Mouse (Mus musculus): ENCODE data around the gene Hist1h2be. TPM values are rescaled to one million over a fixed set of nuclear protein-coding genes. Genes with fewer than 3 reads are reported as not detected.
"Not testable (repeated sequence)": the region's sequence is repeated elsewhere in the genome, so short reads cannot be mapped to it uniquely, and the experiment has no call there.

Gene Hist1h2be
- polyA plus RNA-seq, 1 experiment from 2014 or later: 1.3 TPM

DNA sequence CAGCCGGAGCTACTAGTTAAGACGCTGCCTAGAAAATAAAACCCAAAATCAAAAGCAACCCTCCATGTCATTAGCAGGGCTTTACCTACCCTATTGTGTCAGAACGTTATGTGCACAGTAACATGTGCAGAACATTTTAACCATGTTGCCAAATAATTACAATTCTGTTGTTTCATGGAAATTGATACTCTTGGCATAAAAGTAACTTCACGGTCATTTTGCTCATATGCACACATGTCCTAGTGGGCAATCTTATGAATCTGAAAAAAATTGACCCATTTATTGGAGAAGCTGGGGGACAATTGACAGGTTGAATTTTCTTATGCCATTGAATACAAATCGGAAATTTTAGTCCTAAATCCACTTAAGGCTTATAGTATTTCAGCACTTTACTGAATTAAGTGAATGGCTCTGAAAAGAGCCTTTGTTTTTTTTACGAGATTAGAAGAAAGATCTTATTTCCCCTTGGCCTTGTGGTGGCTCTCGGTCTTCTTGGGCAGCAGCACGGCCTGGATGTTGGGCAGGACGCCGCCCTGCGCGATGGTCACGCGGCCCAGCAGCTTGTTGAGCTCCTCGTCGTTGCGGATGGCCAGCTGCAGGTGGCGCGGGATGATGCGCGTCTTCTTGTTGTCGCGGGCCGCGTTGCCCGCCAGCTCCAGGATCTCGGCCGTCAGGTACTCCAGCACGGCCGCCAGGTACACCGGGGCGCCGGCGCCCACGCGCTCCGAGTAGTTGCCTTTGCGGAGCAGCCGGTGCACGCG lies 50.5 kb downstream of the Hist1h2be start:
- peak overlapping the region; percentile 80 for H3K4me2 ChIP-seq
- WGBS: 3% methylated on average over 25 of the region's 41 CpGs
- not testable (repeated sequence) for ATAC-seq (ENCODE audit: extremely low read depth, insufficient number of reproducible peaks, low FRiP score, low TSS enrichment); H3K36me3 ChIP-seq; H3K27me3 ChIP-seq (replicated peaks); H3K9me3 ChIP-seq
- H3K4me1 ChIP-seq: peaks cover 29% of the 10 kb centered on the region
- peak overlapping the region; percentile 96 for H3K27ac ChIP-seq (replicated peaks)
- peak overlapping the region; percentile 80 for H3K9ac ChIP-seq
- H3K4me3 ChIP-seq: peak overlapping the region; percentile 57

DNA sequence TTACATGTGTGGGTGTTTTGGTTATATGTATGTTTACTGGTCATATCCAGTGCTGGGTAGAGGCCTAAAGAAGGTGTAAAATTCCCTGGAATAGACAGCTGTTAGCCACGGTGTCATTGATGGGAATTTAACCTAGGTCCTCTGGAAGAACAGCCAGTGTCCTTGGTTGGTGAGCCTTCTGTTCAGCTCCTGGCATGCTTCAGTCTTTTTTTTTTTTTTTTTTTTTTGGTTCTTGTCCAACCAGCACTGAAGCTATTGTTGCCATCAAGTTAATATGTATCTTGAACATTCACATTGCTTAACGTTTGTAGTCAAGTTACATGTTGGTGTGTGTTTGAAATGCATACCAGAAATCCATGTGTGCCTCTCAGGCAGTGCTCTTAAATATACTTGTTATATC lies 56.4 kb downstream of the Hist1h2be start:
- Histone ChIP-seq H3K9ac (no peak overlapping the region), H3K4me1 (peaks cover 4% of the 10 kb centered on the region; the same call in 1 of the 2 replicates), H3K4me3 (no peak overlapping the region), H3K27ac (replicated peaks) (no peak overlapping the region), H3K27me3 (replicated peaks) (no peaks in the 10 kb centered on the region), H3K9me3 (no peaks in the 10 kb centered on the region), H3K36me3 (no peaks in the 10 kb centered on the region), H3K4me2 (no peak overlapping the region)
- ATAC-seq (ENCODE audit: extremely low read depth, insufficient number of reproducible peaks, low FRiP score, low TSS enrichment): no peak
- 82% methylated on average over 2 of the region's 2 CpGs for WGBS

DNA sequence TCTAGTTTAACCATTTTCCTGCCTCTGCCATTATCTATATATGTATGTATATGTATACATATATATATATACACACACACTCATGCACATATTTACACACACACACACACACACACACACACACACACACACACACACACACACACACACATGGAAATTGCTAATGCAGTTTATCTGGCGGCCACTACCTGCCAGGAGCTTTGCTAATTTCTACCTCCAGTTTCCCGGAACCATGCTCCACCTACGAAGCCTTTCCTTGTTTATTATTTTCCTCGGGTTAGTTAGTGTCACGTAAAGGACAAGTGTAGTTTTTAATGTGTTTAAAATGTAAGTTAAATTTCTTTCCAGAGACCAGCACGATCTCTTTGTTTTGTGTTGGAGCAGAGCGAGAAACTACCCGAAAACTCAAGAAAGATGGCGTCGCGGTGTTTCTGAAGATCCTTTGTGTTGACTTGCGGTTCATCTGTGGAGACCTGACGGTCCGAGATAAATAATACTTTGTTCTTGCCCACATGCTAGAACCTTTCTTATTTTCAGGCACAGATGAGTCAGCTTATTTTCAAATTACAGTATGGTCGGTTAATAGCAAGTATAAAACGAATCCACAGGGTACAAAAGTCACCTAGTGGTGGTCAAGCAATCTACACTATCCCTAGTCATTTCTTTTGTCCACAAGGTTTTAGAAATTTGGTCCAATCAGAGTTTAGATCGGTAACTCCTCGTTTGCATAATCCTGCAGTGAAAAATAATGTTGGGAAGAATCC lies 58.0 kb downstream of the Hist1h2be start:
- H3K4me1 ChIP-seq: peaks cover 3% of the 10 kb centered on the region; the same call in 1 of the 2 replicates
- peak overlapping the region; percentile 53 for H3K4me3 ChIP-seq
- peak overlapping the region; percentile 78 for H3K4me2 ChIP-seq
- ATAC-seq (ENCODE audit: extremely low read depth, insufficient number of reproducible peaks, low FRiP score, low TSS enrichment): no peak
- H3K27me3 ChIP-seq (replicated peaks): no peaks in the 10 kb centered on the region
- WGBS: 3% methylated on average over 18 of the region's 18 CpGs
- no peaks in the 10 kb centered on the region for H3K36me3 ChIP-seq
- peak overlapping the region; percentile 94 for H3K27ac ChIP-seq (replicated peaks)
- peak overlapping the region; percentile 77 for H3K9ac ChIP-seq
- no peaks in the 10 kb centered on the region for H3K9me3 ChIP-seq

DNA sequence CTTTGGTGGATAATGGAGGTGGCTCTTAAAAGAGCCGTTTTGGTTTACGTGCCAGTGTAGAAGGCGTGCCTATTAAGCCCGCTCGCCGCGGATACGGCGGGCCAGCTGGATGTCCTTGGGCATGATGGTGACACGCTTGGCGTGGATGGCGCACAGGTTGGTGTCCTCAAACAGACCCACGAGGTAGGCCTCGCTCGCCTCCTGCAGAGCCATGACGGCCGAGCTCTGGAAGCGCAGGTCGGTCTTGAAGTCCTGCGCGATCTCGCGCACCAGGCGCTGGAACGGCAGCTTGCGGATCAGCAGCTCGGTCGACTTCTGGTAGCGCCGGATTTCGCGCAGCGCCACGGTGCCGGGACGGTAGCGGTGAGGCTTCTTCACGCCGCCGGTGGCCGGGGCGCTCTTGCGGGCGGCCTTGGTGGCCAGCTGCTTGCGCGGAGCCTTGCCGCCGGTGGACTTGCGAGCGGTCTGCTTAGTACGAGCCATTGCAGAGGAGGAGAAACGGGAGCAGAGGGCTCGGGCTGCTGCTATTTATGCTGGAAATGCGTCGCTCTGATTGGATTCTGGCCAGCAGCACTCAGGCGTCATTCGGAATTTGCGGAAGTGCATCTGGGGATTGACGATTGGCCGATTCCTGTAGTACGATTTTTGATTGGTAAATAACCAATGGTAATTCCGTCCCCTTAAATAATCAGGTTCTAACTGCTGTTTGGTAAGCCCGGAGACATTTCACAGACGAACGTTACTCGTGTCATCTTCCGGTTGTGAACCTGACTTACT lies 58.9 kb downstream of the Hist1h2be start, which contains the start of gene Hist1h3e:
Hist1h3e (minus strand) TSS at position 487 of the 777 bp plus-strand sequence.
- Histone ChIP-seq H3K4me3 (peak within 1 kb of the TSS; percentile 53), H3K27ac (replicated peaks) (peak within 1 kb of the TSS; percentile 94), H3K9ac (peak within 1 kb of the TSS; percentile 80), H3K4me2 (peak within 1 kb of the TSS; percentile 78)
- H3K36me3 ChIP-seq; H3K27me3 ChIP-seq (replicated peaks); H3K4me1 ChIP-seq; H3K9me3 ChIP-seq: not testable (repeated sequence)
- WGBS: under 1% methylated on average over 55 of the region's 67 CpGs
- ATAC-seq (ENCODE audit: extremely low read depth, insufficient number of reproducible peaks, low FRiP score, low TSS enrichment): peak; percentile 77; the same call in 1 of the 2 replicates

DNA sequence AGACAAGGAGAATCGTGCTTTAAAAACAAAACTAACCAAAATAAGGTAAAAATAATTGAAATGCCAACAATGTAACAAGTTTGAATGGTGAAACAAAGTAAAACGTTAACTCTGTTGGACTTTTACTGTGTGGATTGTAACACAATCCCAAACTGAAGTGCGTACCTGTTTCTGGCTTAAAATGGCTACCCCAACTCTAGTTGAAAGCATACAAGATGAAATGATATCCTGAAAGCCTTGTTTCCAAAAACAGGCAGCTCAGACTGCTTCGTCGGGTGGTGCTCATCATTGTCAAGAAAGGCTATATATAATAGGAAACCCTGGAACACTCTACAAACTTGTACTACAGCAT lies 59.4 kb downstream of the Hist1h2be start:
- H3K27ac ChIP-seq (replicated peaks): peak overlapping the region; percentile 94

DNA sequence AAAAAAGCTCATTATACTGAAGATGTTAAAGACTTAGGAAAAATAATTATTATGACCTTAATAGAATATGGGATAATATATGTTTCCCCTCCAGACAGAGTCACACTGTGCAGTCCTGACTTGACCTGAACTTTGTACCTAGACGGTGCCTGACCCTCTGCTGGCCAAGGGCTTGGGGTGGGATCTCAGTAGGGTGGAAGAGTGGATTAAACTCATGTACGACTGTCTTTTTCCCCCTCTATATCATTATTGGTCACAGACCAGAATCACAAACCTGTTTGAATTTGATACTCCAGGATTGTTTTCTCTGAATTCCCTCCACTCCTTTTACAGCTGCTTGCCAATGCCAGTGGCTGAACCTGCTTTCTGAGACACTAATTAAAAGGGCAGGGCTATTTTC lies 60.2 kb downstream of the Hist1h2be start:
- peak overlapping the region; percentile 42; the same call in 1 of the 2 replicates for H3K27ac ChIP-seq (replicated peaks)

More for the DNA sequence above, 59.4 kb downstream of the Hist1h2be start:
- Histone ChIP-seq H3K4me3 (peak overlapping the region; percentile 53), H3K9ac (peak overlapping the region; percentile 80), H3K4me2 (peak overlapping the region; percentile 78)
- not testable (repeated sequence) for H3K36me3 ChIP-seq; H3K4me1 ChIP-seq; ATAC-seq (ENCODE audit: extremely low read depth, insufficient number of reproducible peaks, low FRiP score, low TSS enrichment); H3K27me3 ChIP-seq (replicated peaks); H3K9me3 ChIP-seq
- 0% methylated on average over 2 of the region's 5 CpGs for WGBS

DNA sequence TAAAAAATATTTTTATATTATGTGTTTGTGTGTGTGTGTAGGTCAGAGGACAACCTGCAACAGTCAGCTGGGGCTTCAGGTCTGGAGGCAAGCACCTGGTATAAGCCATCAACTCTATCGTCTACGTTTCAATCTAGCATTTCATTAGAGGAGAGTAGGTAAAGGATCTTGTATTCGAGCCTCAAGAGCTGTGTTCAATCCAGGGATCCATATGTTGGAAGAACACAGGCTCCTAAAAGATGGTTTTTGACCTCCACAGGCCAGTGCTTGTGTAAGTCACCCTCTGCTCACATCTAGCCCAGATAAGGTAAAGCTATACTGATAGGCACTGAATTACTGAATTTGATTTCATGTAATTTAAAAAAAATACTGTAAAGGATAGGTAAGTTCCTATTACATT lies 64.0 kb downstream of the Hist1h2be start:
- ATAC-seq (ENCODE audit: extremely low read depth, insufficient number of reproducible peaks, low FRiP score, low TSS enrichment): no peak
- Histone ChIP-seq H3K4me1 (peaks cover 24% of the 10 kb centered on the region), H3K4me3 (no peak overlapping the region), H3K27me3 (replicated peaks) (no peaks in the 10 kb centered on the region), H3K36me3 (no peaks in the 10 kb centered on the region), H3K4me2 (peak overlapping the region; percentile 99), H3K27ac (replicated peaks) (peak overlapping the region; percentile 59), H3K9me3 (no peaks in the 10 kb centered on the region), H3K9ac (peak overlapping the region; percentile 45; the same call in 1 of the 2 replicates)
- WGBS: 55% methylated on average over 3 of the region's 3 CpGs

More for the DNA sequence above, 60.2 kb downstream of the Hist1h2be start:
- WGBS: 26% methylated on average over 2 of the region's 2 CpGs
- H3K4me1 ChIP-seq; ATAC-seq (ENCODE audit: extremely low read depth, insufficient number of reproducible peaks, low FRiP score, low TSS enrichment); H3K4me3 ChIP-seq; H3K9ac ChIP-seq; H3K27me3 ChIP-seq (replicated peaks); H3K9me3 ChIP-seq; H3K36me3 ChIP-seq: not testable (repeated sequence)
- H3K4me2 ChIP-seq: peak overlapping the region; percentile 42

DNA sequence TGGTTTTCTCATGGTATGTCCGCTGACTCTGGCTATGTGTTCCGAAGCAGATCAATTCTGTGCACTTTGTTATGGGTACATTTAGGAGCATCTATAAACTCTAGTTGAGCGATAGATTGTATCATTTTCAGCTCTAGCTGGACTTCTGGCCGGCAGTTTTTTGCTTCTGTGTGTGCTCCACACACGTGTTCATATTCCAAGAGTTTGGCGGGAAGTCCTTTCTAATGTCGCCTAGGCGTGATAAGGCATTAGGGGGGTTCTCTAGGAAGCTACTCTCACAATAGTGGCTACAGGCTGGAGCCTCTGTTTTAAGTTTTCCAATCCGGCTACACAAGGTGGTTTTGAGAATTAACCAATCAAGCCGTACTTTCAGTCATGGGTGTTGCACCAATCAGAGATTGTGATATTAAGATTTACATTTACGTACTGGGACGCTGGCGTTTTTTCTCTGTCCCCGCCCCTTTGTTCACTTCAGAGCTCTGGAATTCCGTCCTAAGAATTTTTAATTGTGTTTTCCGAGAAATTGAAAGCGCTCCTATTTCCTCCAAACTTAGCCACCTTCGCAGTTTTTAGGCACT lies 65.0 kb downstream of the Hist1h2be start:
- ATAC-seq (ENCODE audit: extremely low read depth, insufficient number of reproducible peaks, low FRiP score, low TSS enrichment): peak; percentile 66
- Histone ChIP-seq H3K27ac (replicated peaks) (peak overlapping the region; percentile 98), H3K4me1 (peaks cover 26% of the 10 kb centered on the region), H3K4me3 (peak overlapping the region; percentile 69), H3K9ac (peak overlapping the region; percentile 96), H3K4me2 (peak overlapping the region; percentile 99), H3K27me3 (replicated peaks) (no peaks in the 10 kb centered on the region), H3K9me3 (no peaks in the 10 kb centered on the region), H3K36me3 (no peaks in the 10 kb centered on the region)
- WGBS: under 1% methylated on average over 18 of the region's 18 CpGs

DNA sequence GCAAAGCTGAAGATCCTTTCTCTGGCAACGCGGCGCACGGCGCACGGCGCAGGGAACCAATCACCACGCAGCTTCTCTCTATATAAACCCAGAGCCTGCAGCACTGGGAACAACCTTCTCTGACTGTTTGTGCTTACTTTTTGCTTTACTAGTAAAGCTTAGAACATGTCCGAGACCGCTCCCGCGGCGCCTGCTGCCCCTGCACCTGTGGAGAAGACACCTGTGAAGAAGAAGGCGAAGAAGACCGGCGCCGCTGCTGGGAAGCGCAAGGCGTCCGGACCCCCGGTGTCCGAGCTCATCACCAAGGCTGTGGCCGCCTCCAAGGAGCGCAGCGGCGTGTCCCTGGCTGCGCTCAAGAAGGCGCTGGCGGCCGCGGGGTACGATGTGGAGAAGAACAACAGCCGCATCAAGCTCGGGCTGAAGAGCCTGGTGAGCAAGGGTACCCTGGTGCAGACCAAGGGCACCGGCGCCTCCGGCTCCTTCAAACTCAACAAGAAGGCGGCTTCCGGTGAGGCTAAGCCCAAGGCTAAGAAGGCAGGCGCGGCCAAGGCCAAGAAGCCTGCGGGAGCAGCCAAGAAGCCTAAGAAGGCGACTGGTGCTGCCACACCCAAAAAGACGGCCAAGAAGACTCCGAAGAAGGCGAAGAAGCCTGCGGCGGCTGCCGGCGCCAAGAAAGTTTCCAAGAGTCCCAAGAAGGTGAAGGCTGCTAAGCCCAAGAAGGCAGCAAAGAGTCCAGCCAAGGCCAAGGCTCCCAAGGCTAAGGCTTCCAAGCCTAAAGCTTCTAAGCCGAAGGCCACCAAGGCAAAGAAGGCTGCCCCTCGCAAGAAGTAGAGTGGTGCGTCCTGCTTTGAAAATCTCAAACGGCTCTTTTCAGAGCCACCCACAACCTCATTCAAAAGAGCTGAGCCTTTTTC lies 65.7 kb downstream of the Hist1h2be start:
- peak; percentile 73 for ATAC-seq (ENCODE audit: extremely low read depth, insufficient number of reproducible peaks, low FRiP score, low TSS enrichment)
- Histone ChIP-seq H3K4me2 (peak overlapping the region; percentile 99), H3K9me3 (no peaks in the 10 kb centered on the region), H3K36me3 (no peaks in the 10 kb centered on the region), H3K27me3 (replicated peaks) (no peaks in the 10 kb centered on the region), H3K27ac (replicated peaks) (peak overlapping the region; percentile 98), H3K4me3 (peak overlapping the region; percentile 69), H3K4me1 (peaks cover 29% of the 10 kb centered on the region), H3K9ac (peak overlapping the region; percentile 96)
- WGBS: under 1% methylated on average over 54 of the region's 54 CpGs

DNA sequence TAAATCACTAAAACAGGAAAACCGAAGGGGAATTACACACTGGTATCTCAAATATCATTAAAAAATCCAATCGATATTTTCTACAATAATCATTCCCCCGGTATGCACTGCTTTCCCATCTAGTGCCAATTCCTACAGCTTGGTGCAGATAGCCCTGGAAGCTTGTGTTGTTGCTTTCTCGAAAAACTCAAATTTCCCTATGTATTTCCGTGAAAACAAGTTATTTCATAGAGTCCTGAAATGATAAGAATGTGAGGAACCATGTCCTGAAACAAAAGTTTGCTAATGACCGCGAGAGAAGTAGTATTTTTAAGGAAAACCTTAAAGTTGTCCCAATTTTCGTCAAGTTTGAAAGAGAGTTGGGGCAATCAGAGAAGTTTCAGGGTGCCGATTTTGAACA lies 66.5 kb downstream of the Hist1h2be start:
- ATAC-seq (ENCODE audit: extremely low read depth, insufficient number of reproducible peaks, low FRiP score, low TSS enrichment): no peak
- 19% methylated on average over 9 of the region's 9 CpGs for WGBS
- H3K4me2 ChIP-seq: peak overlapping the region; percentile 99

More for the DNA sequence above, 66.5 kb downstream of the Hist1h2be start:
- H3K4me1 ChIP-seq: peaks cover 29% of the 10 kb centered on the region
- no peaks in the 10 kb centered on the region for H3K27me3 ChIP-seq (replicated peaks)
- no peaks in the 10 kb centered on the region for H3K36me3 ChIP-seq
- H3K4me3 ChIP-seq: peak overlapping the region; percentile 69
- peak overlapping the region; percentile 96 for H3K9ac ChIP-seq
- no peaks in the 10 kb centered on the region for H3K9me3 ChIP-seq
- peak overlapping the region; percentile 98 for H3K27ac ChIP-seq (replicated peaks)
